Comparison of ENCODE assay signal across 14 mouse cellular contexts in the genomic region with DNA sequence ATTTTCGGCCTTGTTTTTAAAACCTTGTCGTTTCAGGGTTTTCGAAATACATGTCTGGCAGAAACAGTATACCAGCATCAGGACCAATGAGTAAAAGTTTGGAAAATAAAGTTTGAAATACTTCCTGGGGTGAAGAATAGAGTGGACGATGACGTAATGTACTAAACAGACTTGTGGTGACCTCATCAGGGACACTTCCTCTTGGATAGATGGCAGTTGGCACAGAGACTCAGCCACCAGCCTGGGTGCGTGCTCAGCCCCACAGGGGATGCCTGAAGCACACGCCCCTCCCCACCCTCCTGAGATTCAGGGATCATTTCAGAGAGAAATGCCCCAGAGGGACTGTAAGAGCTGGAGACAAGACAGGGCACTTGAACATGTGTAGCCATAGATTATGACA.
DNase-seq lines count a peak whose midpoint lies in the region; ATAC-seq lines count a peak whose summit lies in the region.
"Had no signal": no experiment of that assay in that cellular context is flagged by ENCODE, and none has a peak within 500 bp of the region (broad histone marks: within the 10 kb centered on the region; RNA-seq: fewer than 3 reads in every experiment).

No protein-coding gene starts in this region.

- H3K4me2 ChIP-seq in limb, embryonic 12.5 days = no peak overlapping the region
- H3K4me2 ChIP-seq in neural tube, embryonic 14.5 days (ENCODE audit: low read depth, low read length) = no peak overlapping the region

- H3K27ac ChIP-seq in limb, embryonic 12.5 days = peak overlapping the region; percentile 41; the same call in 1 of the 2 replicates
- H3K27ac ChIP-seq in limb, embryonic 10.5 days = no peak overlapping the region
- H3K27ac ChIP-seq in neural tube, embryonic 14.5 days (ENCODE audit: low read depth, low read length) = no peak overlapping the region

- WGBS in limb, embryonic 12.5 days = 77% methylated on average over 7 of the region's 7 CpGs
- 90% methylated on average over 7 of the region's 7 CpGs for WGBS in limb, embryonic 10.5 days
- 75% methylated on average over 7 of the region's 7 CpGs for WGBS in neural tube, embryonic 14.5 days

- H3K4me1 ChIP-seq in limb, embryonic 12.5 days (replicated peaks) = peaks cover 32% of the 10 kb centered on the region
- peaks cover 30% of the 10 kb centered on the region for H3K4me1 ChIP-seq in limb, embryonic 10.5 days
- peaks cover 16% of the 10 kb centered on the region; the same call in 1 of the 2 replicates for H3K4me1 ChIP-seq in neural tube, embryonic 14.5 days (ENCODE audit: control insufficient read depth, insufficient read depth, low read length)

- no peaks in the 10 kb centered on the region for H3K9me3 ChIP-seq in limb, embryonic 12.5 days
- H3K9me3 ChIP-seq in limb, embryonic 10.5 days (replicated peaks) = no peaks in the 10 kb centered on the region
- no peaks in the 10 kb centered on the region for H3K9me3 ChIP-seq in neural tube, embryonic 14.5 days (ENCODE audit: control insufficient read depth, low read length)
- H3K9me3 ChIP-seq: G1E had no signal

- ATAC-seq in limb, embryonic 12.5 days (ENCODE audit: insufficient number of reproducible peaks, insufficient read depth, low FRiP score, low TSS enrichment, low read depth) = no peak
- ATAC-seq in neural tube, embryonic 14.5 days (ENCODE audit: low read depth) = peak; percentile 13; the same call in 1 of the 2 replicates
- ATAC-seq: liver, postnatal 0 days had no signal

- no peak overlapping the region for H3K9ac ChIP-seq in limb, embryonic 12.5 days (replicated peaks)
- H3K9ac ChIP-seq in neural tube, embryonic 14.5 days (replicated peaks; ENCODE audit: low read depth, low read length) = no peak overlapping the region
- H3K9ac ChIP-seq: liver, postnatal 0 days had no signal

- no peaks in the 10 kb centered on the region for H3K36me3 ChIP-seq in limb, embryonic 12.5 days
- H3K36me3 ChIP-seq in limb, embryonic 10.5 days = no peaks in the 10 kb centered on the region
- H3K36me3 ChIP-seq in neural tube, embryonic 14.5 days (ENCODE audit: control insufficient read depth, insufficient read depth, low read length) = no peaks in the 10 kb centered on the region
- H3K36me3 ChIP-seq: G1E had no signal

- no peak overlapping the region for H3K4me3 ChIP-seq in limb, embryonic 12.5 days (replicated peaks)
- H3K4me3 ChIP-seq in limb, embryonic 10.5 days = no peak overlapping the region
- H3K4me3 ChIP-seq in neural tube, embryonic 14.5 days (ENCODE audit: low read depth, low read length) = no peak overlapping the region

- peak; percentile 90 for DNase-seq in heart, adult 11 months
- DNase-seq in heart, adult 9 months (ENCODE audit: low spot score in 2 of 2) = no peak
- no peak for DNase-seq in limb, embryonic 10.5 days (ENCODE audit: low spot score)
- no peak for DNase-seq in neural tube, embryonic 10.5 days (ENCODE audit: extremely low spot score, low spot score)
- no peak for DNase-seq in cerebellum, postnatal 10 days
- DNase-seq: adrenal gland, postnatal 14 days; cerebellum, postnatal 14 days; gastrocnemius, postnatal 25 days; kidney, adult 2 months; kidney, postnatal 36 days; liver, postnatal 0 days had no signal

- H3K27me3 ChIP-seq in limb, embryonic 12.5 days = 0 out of 2 replicates have a peak, but pooled peaks cover 2% of the 10 kb centered on the region
- H3K27me3 ChIP-seq in limb, embryonic 10.5 days (ENCODE audit: low read depth, poor library complexity, severe bottlenecking) = no peaks in the 10 kb centered on the region
- H3K27me3 ChIP-seq in neural tube, embryonic 14.5 days (ENCODE audit: control insufficient read depth, insufficient read depth, low read length) = no peaks in the 10 kb centered on the region
